Mouse (Mus musculus) liver, embryonic 13.5 days (tissue): ENCODE results near the gene Gpm6b. TPM values are rescaled to one million over a fixed set of nuclear protein-coding genes. Genes with fewer than 3 reads are reported as not detected.

Experiments
- ATAC-seq: fragments of 200-750 bp; cut with Nextera tagmentation; 2 replicates; pipeline ENCODE4 v1.8.0; 2017; ENCODE audit warnings: low read depth, mild to moderate bottlenecking, moderate number of reproducible peaks, moderate library complexity
- DNase-seq: peaks from one replicate; pipeline ENCODE4 v3.0.0; 2022
- H3K27ac ChIP-seq: fragments of 300-500 bp; sonication (generic); 2 replicates; pipeline ENCODE4 v1.5.1; 2015; ENCODE audit warnings: moderate library complexity, mild to moderate bottlenecking, inconsistent platforms
- H3K27me3 ChIP-seq: fragments of 300-500 bp; sonication (generic); 2 replicates; pipeline ENCODE4 v1.6.1; 2015; ENCODE audit warnings: mild to moderate bottlenecking, inconsistent platforms
- H3K36me3 ChIP-seq: fragments of 300-500 bp; sonication (generic); 2 replicates; pipeline ENCODE4 v1.6.1; 2015; ENCODE audit warnings: mild to moderate bottlenecking, inconsistent platforms
- H3K4me1 ChIP-seq: fragments of 300-500 bp; sonication (generic); replicated peaks from 2 replicates; pipeline ENCODE4 v1.6.1; 2015; ENCODE audit warnings: inconsistent platforms
- H3K4me2 ChIP-seq: fragments of 300-500 bp; sonication (generic); 2 replicates; pipeline ENCODE4 v1.6.1; 2015; ENCODE audit warnings: inconsistent platforms, mild to moderate bottlenecking, moderate library complexity
- H3K4me3 ChIP-seq: fragments of 300-500 bp; sonication (generic); replicated peaks from 2 replicates; pipeline ENCODE4 v1.5.1; 2015; ENCODE audit warnings: mild to moderate bottlenecking, inconsistent platforms
- H3K9ac ChIP-seq: fragments of 300-500 bp; sonication (generic); 2 replicates; pipeline ENCODE4 v1.6.1; 2015; ENCODE audit warnings: mild to moderate bottlenecking, inconsistent platforms
- H3K9me3 ChIP-seq: fragments of 300-500 bp; sonication (generic); replicated peaks from 2 replicates; pipeline ENCODE4 v1.6.1; 2016; ENCODE audit warnings: inconsistent platforms
- WGBS: fragments of 180-500 bp; shearing (Covaris S2); methylation state at CpG from one replicate; pipeline ENCODE4 v1.1.7; 2015; ENCODE audit not compliant: insufficient replicate concordance; 5-methylcytosine and 5-hydroxymethylcytosine counted together
- polyA plus RNA-seq: library from polyadenylated mRNA; unstranded; fragments of >200 nt; fragmentation: Nextera tagmentation; extraction: Ambion mirVana; gene quantifications from 2 replicates; pipeline ENCODE4 v1.2.1, GENCODE M21; 2015

Gpm6b gene
- polyA plus RNA-seq, 1 experiment from 2014 or later: 2.4 TPM

- ATAC-seq (no peak), DNase-seq (no peak)
- Histone ChIP-seq H3K36me3 (no peaks in the 10 kb centered on the region), H3K4me3 (peak overlapping the region; percentile 45), H3K4me1 (no peaks in the 10 kb centered on the region), H3K4me2 (peak overlapping the region; percentile 63), H3K9me3 (no peaks in the 10 kb centered on the region), H3K9ac (no peak overlapping the region), H3K27ac (no peak overlapping the region), H3K27me3 (peaks cover 43% of the 10 kb centered on the region)
- WGBS: 19% methylated on average over 13 of the region's 13 CpGs
Observed at GRCm38 (mm10) chrX:166239520-166239919, 809 bp downstream of the Gpm6b start.

- H3K4me3 ChIP-seq: no peak overlapping the region
- H3K9me3 ChIP-seq: no peaks in the 10 kb centered on the region
- DNase-seq: no peak
- H3K4me2 ChIP-seq: no peak overlapping the region
- no peaks in the 10 kb centered on the region for H3K4me1 ChIP-seq
- WGBS: 64% methylated on average over 7 of the region's 7 CpGs
- H3K9ac ChIP-seq: no peak overlapping the region
- H3K27ac ChIP-seq: no peak overlapping the region
- ATAC-seq: no peak
- peaks cover 43% of the 10 kb centered on the region for H3K27me3 ChIP-seq
- no peaks in the 10 kb centered on the region for H3K36me3 ChIP-seq
Observed at GRCm38 (mm10) chrX:166240751-166241150, 2.0 kb downstream of the Gpm6b start.

- Histone ChIP-seq H3K36me3 (no peaks in the 10 kb centered on the region), H3K27ac (no peak overlapping the region), H3K27me3 (peaks cover 23% of the 10 kb centered on the region), H3K4me2 (no peak overlapping the region), H3K9ac (no peak overlapping the region), H3K9me3 (no peaks in the 10 kb centered on the region), H3K4me1 (no peaks in the 10 kb centered on the region), H3K4me3 (no peak overlapping the region)
- DNase-seq (no peak), ATAC-seq (no peak)
- 49% methylated on average over 4 of the region's 4 CpGs for WGBS
Observed at GRCm38 (mm10) chrX:166243261-166243885, 4.7 kb downstream of the Gpm6b start.

GRCm38 (mm10) chrX:166271489-166271888 is 32.8 kb downstream of the Gpm6b start:
- Histone ChIP-seq H3K9ac (no peak overlapping the region), H3K9me3 (no peaks in the 10 kb centered on the region), H3K27me3 (no peaks in the 10 kb centered on the region; the same call in 1 of the 2 replicates), H3K27ac (no peak overlapping the region), H3K4me2 (no peak overlapping the region), H3K4me1 (no peaks in the 10 kb centered on the region), H3K36me3 (no peaks in the 10 kb centered on the region), H3K4me3 (no peak overlapping the region)
- no peak for DNase-seq
- 51% methylated on average over 1 of the region's 1 CpGs for WGBS
- no peak for ATAC-seq

GRCm38 (mm10) chrX:166272646-166273045 is 33.9 kb downstream of the Gpm6b start:
- ATAC-seq: no peak
- WGBS: 79% methylated on average over 6 of the region's 6 CpGs
- Histone ChIP-seq H3K9ac (no peak overlapping the region), H3K27me3 (no peaks in the 10 kb centered on the region; the same call in 1 of the 2 replicates), H3K36me3 (no peaks in the 10 kb centered on the region), H3K27ac (no peak overlapping the region), H3K4me2 (no peak overlapping the region), H3K4me1 (no peaks in the 10 kb centered on the region), H3K9me3 (no peaks in the 10 kb centered on the region), H3K4me3 (no peak overlapping the region)
- DNase-seq: no peak

- Histone ChIP-seq H3K4me2 (no peak overlapping the region), H3K27me3 (no peaks in the 10 kb centered on the region), H3K4me3 (no peak overlapping the region), H3K36me3 (no peaks in the 10 kb centered on the region), H3K27ac (no peak overlapping the region), H3K9ac (no peak overlapping the region), H3K4me1 (no peaks in the 10 kb centered on the region), H3K9me3 (no peaks in the 10 kb centered on the region)
- ATAC-seq (no peak), DNase-seq (no peak)
- WGBS: 72% methylated on average over 1 of the region's 1 CpGs
Observed at GRCm38 (mm10) chrX:166279861-166280260, 41.1 kb downstream of the Gpm6b start.

GRCm38 (mm10) chrX:166286760-166287483 is 48.2 kb downstream of the Gpm6b start:
- H3K36me3 ChIP-seq: no peaks in the 10 kb centered on the region
- no peaks in the 10 kb centered on the region for H3K27me3 ChIP-seq
- no peak for DNase-seq
- no peak for ATAC-seq
- 51% methylated on average over 9 of the region's 9 CpGs for WGBS
- H3K4me3 ChIP-seq: no peak overlapping the region
- H3K9me3 ChIP-seq: no peaks in the 10 kb centered on the region
- no peak overlapping the region for H3K4me2 ChIP-seq
- no peaks in the 10 kb centered on the region for H3K4me1 ChIP-seq
- no peak overlapping the region for H3K9ac ChIP-seq
- no peak overlapping the region for H3K27ac ChIP-seq

- Histone ChIP-seq H3K9ac (no peak overlapping the region), H3K27ac (no peak overlapping the region), H3K27me3 (no peaks in the 10 kb centered on the region), H3K4me3 (no peak overlapping the region), H3K36me3 (no peaks in the 10 kb centered on the region), H3K9me3 (no peaks in the 10 kb centered on the region), H3K4me2 (no peak overlapping the region), H3K4me1 (no peaks in the 10 kb centered on the region)
- 51% methylated on average over 3 of the region's 3 CpGs for WGBS
- ATAC-seq: no peak
- no peak for DNase-seq
Observed at GRCm38 (mm10) chrX:166291266-166291665, 52.6 kb downstream of the Gpm6b start.

- Histone ChIP-seq H3K9me3 (no peaks in the 10 kb centered on the region), H3K27me3 (no peaks in the 10 kb centered on the region), H3K4me3 (no peak overlapping the region), H3K4me2 (no peak overlapping the region), H3K27ac (no peak overlapping the region), H3K36me3 (no peaks in the 10 kb centered on the region), H3K4me1 (no peaks in the 10 kb centered on the region), H3K9ac (no peak overlapping the region)
- ATAC-seq: no peak
- 74% methylated on average over 3 of the region's 3 CpGs for WGBS
- DNase-seq: no peak
Observed at GRCm38 (mm10) chrX:166293465-166293864, 54.8 kb downstream of the Gpm6b start.

GRCm38 (mm10) chrX:166302791-166303190 is 64.1 kb downstream of the Gpm6b start:
- DNase-seq (no peak), ATAC-seq (no peak)
- 45% methylated on average over 2 of the region's 2 CpGs for WGBS
- Histone ChIP-seq H3K27me3 (no peaks in the 10 kb centered on the region), H3K36me3 (no peaks in the 10 kb centered on the region), H3K27ac (no peak overlapping the region), H3K4me2 (no peak overlapping the region), H3K4me1 (no peaks in the 10 kb centered on the region), H3K9me3 (no peaks in the 10 kb centered on the region), H3K4me3 (no peak overlapping the region), H3K9ac (no peak overlapping the region)

- no peak overlapping the region for H3K4me2 ChIP-seq
- DNase-seq (no peak), ATAC-seq (no peak)
- H3K36me3 ChIP-seq: no peaks in the 10 kb centered on the region
- H3K9ac ChIP-seq: no peak overlapping the region
- 48% methylated on average over 2 of the region's 2 CpGs for WGBS
- H3K9me3 ChIP-seq: no peaks in the 10 kb centered on the region
- H3K27ac ChIP-seq: no peak overlapping the region
- no peak overlapping the region for H3K4me3 ChIP-seq
- H3K4me1 ChIP-seq: no peaks in the 10 kb centered on the region
- no peaks in the 10 kb centered on the region for H3K27me3 ChIP-seq
Observed at GRCm38 (mm10) chrX:166304355-166304754, 65.6 kb downstream of the Gpm6b start.
